Mouse (Mus musculus): ENCODE data around the gene 4921536K21Rik. TPM values are rescaled to one million over a fixed set of nuclear protein-coding genes. Genes with fewer than 3 reads are reported as not detected.
"Not testable (repeated sequence)": the region's sequence is repeated elsewhere in the genome, so short reads cannot be mapped to it uniquely, and the experiment has no call there.

4921536K21Rik gene
- polyA plus RNA-seq, 1 experiment = 0.25 TPM

GRCm38 (mm10) chr11:3911440-3911839 lies 16.5 kb upstream of the 4921536K21Rik start:
- DNase-seq (ENCODE audit: low spot score) = not testable (repeated sequence)

DNA sequence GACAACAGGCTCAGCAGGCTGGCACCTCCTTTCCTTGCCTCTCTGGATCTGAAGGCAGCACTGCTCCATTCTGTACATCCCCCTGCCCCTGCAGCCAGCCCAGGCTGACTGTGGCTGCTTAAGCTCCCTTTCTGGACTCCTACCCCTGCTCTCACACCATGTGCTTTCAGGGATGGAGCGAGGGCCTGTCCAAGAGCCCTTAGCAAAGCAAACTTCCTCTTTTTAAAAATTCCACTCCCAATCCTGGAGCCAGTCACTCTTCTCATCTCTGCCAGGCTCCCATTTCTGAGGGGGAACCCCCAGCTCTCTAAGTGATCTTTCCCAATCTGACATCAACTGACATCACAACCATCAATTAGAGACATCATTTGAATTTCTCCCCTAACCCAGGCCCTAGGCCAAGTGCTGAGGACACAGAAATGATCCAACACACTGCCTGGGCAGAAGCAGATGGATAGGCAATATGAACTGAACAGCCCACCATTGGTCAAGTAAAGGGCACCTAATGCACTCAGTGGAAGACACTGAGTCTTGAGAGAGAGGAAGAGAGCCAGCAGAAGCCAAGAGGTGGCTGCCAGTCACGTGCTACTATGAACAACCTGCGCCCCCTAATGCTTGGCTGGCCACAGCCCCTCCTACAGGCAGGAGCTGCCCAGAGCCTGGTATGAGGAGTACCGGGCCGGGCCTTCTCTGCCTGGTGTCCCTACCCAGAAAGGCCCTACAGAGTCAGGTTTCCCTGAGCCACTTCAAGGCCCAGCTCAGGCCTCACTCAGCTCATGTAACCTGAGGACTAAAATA lies 15.8 kb upstream of the 4921536K21Rik start:
- no peak for DNase-seq (ENCODE audit: low spot score)

DNA sequence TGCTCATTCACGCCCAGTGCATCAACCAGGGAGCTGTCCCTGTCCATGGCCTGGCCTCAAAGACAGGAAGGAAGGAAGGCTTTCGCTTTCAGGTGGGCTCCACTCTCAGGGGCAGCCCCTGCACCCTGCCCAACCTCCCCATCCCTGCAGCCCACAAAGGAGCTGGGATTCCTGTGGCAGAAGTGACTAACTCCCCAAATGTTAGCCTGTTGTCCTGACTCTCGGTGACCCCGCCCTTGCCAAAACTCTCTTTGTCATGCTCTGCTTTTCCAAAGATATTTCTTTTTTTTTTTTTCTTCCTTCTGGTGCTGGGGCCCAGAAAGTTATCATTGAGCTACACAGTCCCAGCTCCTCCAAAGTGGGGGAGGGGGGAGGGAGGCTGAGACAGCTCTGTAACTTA lies 14.3 kb upstream of the 4921536K21Rik start:
- DNase-seq (ENCODE audit: low spot score) = no peak

DNA sequence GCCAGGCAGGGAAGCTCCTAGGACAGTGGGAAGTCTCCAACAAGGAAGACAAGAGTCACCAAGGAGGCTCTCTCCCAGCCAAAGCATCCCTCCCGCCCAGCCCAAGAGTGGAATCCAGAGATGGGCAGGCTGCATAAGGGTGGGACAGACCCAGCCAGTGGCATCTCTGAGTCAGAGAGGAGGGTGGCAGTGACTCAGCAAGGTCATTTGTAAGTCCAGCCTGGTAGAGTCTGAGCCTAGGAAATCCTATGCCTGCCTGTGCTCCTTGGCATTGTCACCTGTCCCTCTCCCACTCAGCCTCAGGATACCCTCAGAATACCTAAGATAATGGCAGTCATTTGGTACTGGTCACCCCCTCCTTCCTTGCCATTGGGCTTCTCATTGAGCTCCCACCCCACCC lies 10.5 kb upstream of the 4921536K21Rik start:
- no peak for DNase-seq (ENCODE audit: low spot score)

DNA sequence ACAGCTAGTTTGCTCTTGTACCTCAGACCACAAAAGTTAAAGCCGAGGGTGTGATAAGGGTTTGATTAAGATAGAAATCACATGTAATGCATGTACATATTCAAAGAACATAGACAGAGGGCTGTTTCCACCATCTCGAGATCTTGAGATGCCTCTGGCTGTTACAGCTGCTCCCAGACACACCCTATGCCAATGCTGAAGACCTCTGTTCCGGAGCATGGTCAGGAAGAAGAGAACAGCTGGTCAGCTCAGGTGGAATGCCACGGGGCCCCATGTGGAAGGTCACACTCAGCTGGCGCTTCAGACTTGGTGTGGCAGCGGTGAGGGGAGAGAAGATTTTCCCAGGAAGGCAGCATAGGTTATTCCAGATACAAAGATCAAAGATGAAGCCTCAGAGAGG lies 9.8 kb upstream of the 4921536K21Rik start:
- no peak for DNase-seq (ENCODE audit: low spot score)

GRCm38 (mm10) chr11:3903046-3903445 lies 8.1 kb upstream of the 4921536K21Rik start:
- no peak for DNase-seq (ENCODE audit: low spot score)

DNA sequence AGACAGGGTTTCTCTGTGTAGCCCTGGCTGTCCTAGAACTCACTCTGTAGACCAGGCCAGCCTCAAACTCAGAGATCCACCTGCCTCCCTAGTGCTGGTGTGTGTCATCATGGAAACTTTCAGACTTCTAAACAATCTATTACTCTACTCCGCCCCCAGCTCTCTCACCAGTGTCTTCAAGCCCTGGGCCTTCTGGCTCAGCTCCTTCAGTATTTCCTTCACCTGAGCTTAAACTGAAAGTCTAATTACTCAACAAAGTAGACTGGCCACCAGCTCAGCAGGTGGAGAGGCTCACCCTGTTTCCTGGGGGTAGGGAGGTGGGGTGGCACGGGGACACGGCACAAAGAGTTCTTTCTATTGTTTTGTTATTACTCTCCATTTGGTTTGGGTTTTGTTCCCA lies 7.6 kb upstream of the 4921536K21Rik start:
- DNase-seq (ENCODE audit: low spot score) = no peak

DNA sequence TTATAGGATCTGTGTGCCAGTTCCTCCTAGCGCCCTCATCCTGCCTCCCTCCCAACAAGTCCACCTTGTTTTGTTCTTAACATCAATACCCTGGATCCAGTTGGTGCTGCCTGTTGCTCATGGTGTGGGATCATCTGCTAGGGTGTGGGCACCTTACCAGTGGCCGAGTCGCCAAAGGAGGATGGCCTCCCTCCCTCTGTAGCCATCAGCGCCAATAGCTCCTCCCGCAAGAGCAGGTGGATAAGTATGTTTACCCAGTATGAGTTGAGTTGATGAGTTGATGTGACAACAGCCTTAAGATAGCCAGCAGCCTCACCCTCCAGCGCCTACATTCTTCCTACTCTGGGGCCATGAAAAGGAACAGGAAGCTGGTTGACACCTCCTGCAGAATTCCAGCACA lies 5.4 kb upstream of the 4921536K21Rik start:
- no peak for DNase-seq (ENCODE audit: low spot score)

DNA sequence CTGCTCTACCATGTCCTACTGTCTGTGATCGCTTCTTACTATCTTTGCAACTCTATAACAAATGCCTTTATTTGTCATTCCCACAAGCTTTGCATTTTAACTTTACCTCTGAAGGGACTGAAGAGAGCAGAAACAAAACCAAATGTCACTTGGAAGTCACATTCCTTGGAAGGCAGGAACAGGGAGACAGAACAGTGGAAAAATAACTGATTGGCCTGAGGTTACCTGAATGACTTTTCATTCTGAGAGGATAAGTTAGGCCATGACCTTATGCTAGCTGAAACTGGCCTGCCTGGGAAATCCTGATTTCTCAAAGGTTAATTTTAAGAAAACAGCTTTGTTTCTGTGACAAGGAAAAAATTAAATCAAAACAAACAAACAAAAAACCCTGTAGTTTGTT lies 1.0 kb upstream of the 4921536K21Rik start:
- no peak for DNase-seq (ENCODE audit: low spot score)

GRCm38 (mm10) chr11:3895458-3895857 lies 560 bp upstream of the 4921536K21Rik start:
- DNase-seq (ENCODE audit: low spot score) = no peak

- DNase-seq (ENCODE audit: low spot score) = no peak
Observed at GRCm38 (mm10) chr11:3893970-3894369, 928 bp downstream of the 4921536K21Rik start.

DNA sequence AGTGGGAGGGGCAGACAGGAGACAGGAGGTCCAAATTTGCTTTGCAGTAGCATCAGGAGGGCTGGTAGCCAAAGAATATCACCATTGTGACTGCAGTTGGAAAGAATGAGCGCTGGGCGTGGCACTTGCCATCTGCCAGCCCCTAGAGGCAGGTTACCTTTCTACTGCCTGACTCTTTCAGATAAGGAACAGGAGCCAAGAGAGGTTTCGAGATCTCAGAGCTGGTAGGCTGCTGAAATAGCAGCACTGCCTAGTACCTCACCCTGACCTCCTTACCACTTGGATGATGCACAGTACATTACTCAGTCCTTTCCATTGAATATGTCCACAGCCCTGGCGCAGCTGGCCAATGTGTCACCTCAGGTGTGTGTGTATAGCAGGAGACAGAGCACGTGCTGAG lies 7.6 kb downstream of the 4921536K21Rik start:
- no peak for DNase-seq (ENCODE audit: low spot score)

- DNase-seq (ENCODE audit: low spot score) = no peak
Observed at GRCm38 (mm10) chr11:3883711-3884110, 11.2 kb downstream of the 4921536K21Rik start.

- no peak for DNase-seq (ENCODE audit: low spot score)
Observed at GRCm38 (mm10) chr11:3879836-3880235, 15.1 kb downstream of the 4921536K21Rik start.

GRCm38 (mm10) chr11:3878660-3879059 lies 16.2 kb downstream of the 4921536K21Rik start:
- no peak for DNase-seq (ENCODE audit: low spot score)

- no peak for DNase-seq (ENCODE audit: low spot score)
Observed at GRCm38 (mm10) chr11:3876419-3876818, 18.5 kb downstream of the 4921536K21Rik start.

- no peak for DNase-seq (ENCODE audit: low spot score)
Observed at GRCm38 (mm10) chr11:3864343-3864742, 30.6 kb downstream of the 4921536K21Rik start.

DNA sequence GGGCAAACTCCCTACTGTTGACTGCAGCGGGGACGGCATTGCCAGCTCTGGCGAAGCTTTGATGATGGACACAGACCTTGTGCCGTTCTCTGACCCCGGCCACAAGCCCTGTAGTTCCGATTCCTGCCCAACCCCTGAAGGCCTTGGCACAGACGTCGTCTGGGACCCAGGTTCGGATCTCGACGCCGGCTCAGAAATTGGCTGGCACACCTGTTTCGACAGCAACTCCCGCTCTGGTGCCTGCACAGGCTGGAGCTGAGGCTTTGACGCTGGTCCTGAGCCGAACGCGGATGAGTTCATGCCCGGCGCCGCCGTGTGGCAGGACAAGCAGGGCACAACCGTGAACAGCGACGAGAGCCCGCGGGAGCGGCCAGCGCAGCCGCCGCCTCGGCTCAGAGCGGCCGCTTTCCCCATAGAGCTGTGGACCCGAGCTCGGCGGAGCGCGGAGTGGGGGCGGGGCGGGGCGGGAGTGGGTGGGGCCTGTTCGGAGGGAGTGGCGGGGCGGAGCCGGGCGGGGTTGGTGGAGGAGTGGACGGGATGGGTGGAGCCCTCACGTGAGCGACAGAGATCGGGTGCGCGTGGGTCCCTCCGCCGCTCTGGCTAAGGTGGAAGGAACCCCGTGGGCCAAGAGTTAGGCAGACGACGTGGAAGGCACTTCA lies 31.3 kb downstream of the 4921536K21Rik start, which contains the start of gene Osbp2:
Gene Osbp2 (minus strand): TSS at position 450 of the 659 bp plus-strand sequence.
- peak; percentile 58 for DNase-seq (ENCODE audit: low spot score)

DNA sequence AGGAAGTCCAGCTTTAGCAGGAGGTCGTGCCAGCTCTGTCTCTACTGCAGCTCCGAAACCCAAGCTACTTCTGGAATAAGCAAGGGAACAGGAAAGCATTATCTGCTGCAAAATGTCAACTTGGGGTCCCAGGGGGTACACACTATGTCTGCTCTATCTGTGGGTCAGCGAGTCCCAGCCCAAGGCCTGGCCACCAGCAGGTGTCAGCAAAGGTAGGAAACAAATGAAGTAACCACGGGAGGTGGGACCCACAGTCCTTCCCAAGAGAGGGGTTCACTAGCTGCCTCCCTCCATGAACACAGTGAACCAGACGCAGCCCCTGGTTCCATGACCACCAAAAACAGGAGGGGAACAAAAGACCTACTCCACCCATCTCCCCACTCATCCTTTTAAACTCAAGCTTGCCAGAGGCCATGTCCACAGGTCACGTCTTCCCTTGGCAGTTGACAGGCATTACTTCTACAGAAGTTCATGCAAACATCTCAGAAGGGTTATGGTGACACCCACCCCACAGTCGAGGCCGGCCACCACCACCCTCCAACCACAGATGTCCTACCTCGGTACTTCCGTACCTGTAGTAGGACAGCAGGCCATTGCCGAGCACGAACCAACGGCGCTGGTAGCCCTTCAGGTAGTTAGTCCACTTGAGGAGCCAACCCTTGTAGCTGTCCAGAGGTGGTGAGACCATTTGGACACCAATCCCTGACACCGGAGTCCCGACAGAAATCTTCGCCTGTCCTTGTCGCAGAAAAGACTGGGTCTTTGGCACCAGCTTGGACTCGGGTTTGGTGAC lies 32.0 kb downstream of the 4921536K21Rik start:
- DNase-seq (ENCODE audit: low spot score) = no peak

DNA sequence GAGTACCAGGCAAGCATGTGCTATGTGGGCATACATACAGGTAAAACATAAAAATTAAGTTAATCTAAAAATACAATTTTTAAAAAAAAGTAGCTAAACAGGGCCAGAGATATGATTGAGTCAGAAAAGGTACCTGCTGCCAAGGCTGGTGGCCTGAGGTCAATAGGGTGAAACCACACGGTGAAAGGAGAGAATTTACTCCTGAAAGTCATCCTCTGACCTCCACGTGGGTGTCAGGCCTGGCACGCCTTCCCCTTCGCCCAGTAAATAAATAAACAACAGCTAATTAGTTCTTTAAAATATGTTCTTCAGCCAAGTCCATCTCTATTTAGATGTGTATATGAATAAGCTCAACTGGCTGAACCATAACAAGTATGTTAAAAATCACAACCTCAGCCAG lies 34.5 kb downstream of the 4921536K21Rik start:
- DNase-seq (ENCODE audit: low spot score) = no peak

- DNase-seq (ENCODE audit: low spot score) = no peak
Observed at GRCm38 (mm10) chr11:3859778-3860177, 35.1 kb downstream of the 4921536K21Rik start.

DNA sequence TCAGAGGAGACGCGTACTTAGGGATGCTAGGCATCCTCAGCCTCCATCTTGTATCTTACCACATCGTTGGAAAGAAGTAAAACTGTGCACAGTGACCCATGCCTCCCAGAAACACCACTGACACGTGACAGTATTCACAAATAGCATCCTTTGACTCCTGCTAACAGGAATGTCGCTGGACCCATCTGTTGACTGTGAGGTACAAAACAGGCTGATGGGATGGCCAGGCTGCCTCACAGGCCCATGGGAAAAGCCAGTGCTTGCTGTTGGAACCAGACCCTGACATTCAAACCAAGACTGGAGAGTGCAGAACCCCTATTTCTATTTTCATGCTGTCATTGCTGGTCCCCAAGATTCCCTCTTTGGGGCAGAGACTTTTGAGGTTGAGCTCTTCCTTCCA lies 37.0 kb downstream of the 4921536K21Rik start:
- DNase-seq (ENCODE audit: low spot score) = no peak
